Mouse (Mus musculus) right cerebral cortex, postnatal 4 days (tissue): Measurements from ENCODE around the gene Casp9.
A peak's percentile ranks its signal among the peaks of the same experiment; 100 is the strongest.

Source experiments
- DNase-seq: peaks from one replicate; pipeline ENCODE4 v3.0.0-alpha.2; 2022

Casp9 gene

DNA sequence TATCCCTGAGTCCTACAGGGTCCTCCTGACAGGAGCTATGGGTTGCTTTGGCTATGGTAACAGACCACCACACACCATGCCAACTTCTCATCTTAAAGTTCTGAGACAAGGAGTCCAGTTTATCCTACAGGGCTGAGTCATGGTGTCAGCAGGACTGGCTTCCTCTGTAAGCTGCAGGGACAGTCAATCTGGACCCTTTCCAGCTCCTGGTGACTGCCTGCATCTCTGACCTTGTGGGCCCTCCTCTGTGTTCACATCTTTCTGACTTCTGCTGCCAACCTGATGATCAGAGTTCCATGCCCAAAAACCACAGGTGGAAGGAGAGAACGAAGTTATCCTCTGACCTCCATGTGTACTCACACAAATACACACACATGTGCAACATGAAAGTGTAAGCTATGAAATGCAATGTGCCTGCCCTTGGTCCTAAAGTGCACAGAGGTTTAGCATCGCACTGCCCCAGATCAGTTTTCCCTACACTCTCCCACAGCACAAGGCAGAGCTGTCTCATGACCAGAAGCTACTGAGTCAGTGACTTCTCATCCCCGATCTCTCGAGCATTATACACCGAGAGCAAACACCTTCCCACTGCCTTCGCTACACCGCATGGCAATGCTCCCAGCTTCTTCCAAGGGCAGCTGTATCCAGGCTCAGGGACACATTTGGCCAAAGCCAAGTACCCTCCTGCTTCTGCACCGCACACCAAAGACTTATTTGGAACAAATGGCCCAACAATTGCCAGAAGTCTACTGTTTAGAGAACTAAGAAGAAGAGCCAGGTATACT is 12.0 kb upstream of the Casp9 start:
- DNase-seq: no peak

DNA sequence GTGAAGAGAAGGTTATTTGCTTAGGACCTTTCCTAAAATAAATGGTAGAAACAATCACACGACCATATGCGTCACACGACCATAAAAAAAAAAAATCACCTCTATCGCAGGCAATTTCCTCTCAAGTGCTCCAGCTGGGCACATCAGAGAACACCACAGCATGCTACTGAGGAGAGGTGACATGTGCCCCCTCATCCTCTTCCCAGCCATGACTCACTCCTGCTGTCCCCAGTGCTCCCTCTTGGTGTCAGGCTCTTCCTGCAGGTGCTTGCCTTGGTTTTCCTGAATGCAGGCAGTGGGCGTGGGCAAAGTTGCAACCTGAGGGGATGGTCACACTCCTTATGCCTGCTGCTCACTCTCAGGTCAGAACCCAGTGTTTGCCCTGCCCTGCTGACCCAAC is 8.6 kb upstream of the Casp9 start:
- DNase-seq: no peak

DNA sequence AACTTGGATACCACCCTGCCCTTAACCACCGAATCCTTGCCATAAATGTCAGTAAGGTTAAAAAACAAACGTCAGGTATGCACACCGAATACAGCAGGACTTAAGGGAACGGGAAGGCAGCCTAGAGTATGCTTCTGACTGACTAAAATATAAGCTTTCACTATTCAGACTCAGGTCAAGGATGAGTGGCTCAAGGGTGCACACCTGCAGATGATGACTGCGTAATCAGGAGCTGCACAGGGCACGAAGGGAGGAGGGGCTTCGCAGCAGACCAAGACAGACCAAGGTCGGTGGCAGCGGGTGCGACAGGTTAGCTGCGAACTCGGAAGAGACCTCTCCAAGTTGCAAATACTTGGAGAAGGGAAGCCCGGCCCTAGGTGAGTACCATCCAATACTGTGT is 7.3 kb upstream of the Casp9 start:
- no peak for DNase-seq

DNA sequence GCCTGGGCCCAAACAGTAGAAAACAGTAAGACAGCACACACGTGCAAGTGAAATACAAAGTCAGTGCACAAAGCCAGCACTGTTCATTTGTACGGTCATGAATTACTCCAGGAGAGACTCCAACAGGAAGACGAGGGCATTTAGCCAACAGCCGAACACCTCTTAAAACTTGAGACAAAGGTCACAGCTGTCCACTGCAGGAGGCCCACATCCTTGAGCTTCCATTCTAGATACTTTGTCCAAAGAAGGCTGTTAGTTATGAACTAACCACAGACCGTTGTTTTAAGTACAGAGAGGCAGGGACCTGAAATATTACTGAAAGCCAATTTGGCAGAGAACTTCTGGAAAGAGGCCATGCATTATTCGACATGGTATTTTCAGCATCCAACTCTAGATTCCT is 6.4 kb upstream of the Casp9 start:
- DNase-seq: no peak

DNA sequence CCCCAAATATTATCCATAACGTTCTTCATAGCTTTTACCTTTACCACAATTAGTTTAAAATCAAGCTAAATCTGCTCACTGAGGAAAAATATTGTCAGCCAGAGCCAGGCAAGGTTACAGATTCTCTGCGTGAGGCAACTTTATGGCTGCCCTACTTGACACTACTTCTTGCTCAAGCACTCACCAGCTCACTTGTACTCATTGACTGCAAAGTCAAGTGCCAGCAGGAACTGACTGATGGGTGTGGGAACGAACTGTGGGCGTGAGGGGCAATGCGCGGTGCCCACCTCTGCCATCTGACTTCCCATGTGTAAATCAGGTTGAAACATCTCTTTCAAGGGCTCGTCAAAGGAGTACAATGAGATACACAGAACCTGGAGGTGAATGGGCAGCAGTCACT is 6.0 kb upstream of the Casp9 start:
- no peak for DNase-seq

DNA sequence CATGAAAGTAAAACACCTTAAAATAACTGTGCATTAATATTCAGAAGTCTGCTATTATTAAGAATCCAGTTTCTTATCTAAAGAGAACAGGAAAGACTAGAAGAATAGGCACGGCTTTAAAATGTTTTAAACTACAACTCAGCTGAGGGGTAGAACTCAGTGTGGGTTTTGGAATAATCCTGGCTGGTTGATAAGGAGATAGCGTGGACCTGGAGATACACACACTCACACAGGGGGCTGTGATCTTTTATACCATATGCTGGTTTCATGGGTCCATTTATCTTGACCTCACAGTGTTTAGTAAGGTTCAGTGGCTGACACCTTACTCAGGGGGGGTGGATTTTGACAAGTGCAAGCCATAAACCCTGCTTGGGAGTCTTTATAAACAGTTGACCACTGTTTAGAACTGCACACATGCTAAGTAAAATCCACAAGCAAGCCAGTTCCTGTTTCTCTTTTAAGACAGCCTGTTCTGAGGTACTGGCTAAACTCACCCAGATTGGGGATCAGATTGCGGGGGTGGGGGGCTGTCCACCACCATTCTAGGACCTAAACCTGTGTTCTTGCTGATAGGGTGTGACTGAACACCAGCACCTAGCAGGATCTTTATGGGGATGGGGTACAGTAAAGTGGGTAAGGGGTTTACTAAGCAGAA is 3.7 kb upstream of the Casp9 start:
- DNase-seq: no peak

DNA sequence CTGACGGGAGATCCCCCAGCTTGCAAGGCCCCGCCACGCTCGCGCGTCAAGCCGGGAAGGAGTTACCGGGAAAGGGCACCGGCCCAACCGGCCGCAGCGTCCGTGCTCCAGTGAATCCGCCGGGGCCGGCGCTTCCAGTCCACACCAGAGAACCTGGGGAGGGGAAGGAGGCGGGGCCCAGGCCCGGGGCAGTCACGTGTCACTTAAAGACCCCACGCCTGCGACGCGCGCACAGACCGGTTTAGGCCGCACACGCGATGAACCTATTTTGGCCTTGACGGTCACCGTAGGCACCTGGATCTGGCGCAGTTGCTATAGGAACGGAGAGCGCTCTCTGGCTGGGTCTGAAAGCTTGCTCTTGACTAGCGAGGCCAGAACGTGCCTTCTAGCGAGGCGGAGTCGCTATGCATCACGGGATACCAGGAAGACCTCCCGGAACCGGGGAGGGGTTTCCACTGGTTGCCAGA is 2.9 kb upstream of the Casp9 start, which contains the start of gene Dnajc16:
TSS of gene Dnajc16 (minus strand) at position 408 of the 467 bp plus-strand sequence.
- DNase-seq: peak; percentile 92

DNA sequence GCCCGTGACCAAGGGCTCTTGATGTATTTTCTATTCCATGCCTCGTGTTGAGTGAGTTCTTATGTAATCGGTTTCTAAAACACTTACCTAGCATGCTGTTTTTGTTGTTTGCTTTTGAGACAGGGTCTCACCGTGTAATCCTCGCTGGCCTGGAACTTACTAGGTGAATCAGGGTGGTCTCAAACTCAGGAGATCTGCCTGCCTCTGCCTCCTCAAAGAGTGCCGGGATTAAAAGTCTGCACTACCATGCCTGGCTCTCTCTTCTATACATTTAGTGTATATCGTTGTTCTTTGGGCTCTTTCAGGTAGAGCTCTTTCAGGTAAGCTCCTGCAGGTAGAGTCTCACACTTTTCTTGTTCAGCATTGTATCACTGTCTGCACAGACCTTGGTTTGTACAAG is 1.9 kb upstream of the Casp9 start:
- DNase-seq: no peak

DNA sequence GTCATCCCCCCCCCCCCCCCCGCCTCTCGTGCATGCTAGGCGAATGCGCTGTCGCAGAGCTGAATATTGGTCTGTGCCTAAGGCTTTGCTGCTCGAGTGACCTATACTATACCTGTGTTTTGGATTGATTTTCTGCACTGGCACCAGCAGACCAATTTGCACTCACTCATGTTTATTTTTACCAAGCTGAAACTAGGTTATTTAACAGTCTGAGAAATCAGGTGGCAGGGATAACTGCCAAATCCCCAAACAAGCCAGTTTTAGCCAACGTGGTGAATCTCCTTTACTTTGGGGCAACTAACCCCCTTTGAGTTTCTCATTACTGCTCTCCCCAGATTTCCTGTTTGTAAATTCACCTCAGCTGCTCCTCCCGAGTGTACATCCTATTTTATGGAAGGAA is 1.5 kb upstream of the Casp9 start:
- no peak for DNase-seq

DNA sequence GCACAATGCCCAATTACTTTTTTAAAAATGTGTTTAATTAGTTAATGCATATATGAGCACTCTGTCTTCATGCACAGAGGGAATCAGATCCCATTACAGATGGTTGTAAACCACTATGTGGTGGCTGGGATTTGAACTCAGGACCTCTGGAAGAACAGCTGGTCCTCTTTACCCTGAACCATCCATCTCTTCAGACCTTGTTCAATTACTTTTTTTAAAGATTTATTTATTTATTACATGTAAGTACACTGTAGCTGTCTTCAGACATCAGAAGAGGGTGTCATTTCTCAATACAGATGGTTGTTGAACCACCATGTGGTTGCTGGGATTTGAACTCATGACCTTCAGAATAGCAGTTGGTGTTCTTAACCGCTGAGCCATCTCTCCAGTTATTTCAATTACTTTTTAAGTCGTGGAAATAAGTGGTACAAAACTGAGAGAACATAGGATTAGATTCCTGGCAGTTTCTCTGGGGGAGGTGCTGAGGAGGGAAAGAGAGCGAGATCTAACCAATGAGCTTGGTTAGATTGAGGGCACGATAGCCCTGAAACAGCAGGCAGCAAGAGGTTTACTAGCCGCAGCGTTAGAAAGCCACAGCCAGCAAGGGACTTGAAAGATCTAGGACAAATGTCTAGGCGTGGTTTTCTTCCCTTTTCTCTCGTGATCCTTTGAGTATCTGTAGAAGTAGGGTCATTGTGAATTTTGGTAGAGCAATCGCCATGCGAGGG is 694 bp upstream of the Casp9 start:
- no peak for DNase-seq

DNA sequence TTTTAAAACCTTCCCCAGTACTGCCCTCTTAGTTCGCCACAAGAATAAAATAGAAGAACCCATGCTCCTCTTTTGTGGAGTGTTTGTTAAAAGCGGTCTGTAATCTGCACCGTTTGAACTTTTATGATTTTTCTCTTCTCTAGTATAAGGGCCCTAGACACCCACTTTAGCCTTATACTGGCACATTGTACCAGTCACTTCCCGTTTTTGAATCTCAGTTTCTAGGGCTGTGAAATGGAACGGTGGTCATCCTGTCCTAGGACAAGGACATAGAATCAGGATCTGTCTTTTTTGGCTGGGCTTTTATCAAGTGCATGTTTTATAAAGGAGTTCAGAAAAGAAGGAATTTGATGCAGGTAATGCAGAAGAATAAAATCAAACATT is 732 bp downstream of the Casp9 start:
- DNase-seq: no peak

DNA sequence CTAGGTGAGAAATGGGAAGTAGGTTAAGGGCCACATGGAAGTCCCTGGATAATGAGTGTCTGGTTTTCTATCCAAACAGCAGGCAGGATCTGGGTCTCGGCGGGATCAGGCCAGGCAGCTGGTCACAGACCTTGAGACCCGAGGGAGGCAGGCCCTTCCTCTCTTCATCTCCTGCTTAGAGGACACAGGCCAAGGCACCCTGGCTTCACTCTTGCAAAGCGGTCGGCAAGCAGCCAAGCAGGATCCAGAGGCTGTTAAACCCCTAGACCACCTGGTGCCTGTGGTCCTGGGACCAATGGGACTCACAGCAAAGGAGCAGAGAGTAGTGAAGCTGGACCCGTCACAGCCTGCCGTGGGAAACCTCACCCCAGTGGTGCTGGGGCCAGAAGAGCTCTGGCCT is 2.9 kb downstream of the Casp9 start:
- no peak for DNase-seq

DNA sequence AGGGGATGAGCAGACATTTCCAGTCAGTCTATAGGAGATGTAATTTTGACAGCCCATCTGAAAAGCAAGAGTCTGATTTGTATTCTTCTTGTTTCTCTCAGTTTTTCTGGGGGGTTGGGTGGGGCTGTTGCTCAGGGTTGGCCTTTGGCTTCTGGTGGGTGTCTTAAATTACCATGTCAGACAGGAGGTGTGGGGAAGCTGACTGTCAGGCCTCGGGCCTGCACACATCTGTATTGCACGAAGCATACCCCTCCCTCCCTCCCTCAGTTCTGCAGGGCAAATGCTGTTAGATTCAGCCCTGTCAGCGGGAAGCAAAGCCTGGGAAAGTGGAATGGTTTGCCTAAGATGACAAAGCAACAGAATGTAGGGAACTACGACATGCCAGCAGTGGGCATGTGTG is 3.5 kb downstream of the Casp9 start:
- DNase-seq: no peak

DNA sequence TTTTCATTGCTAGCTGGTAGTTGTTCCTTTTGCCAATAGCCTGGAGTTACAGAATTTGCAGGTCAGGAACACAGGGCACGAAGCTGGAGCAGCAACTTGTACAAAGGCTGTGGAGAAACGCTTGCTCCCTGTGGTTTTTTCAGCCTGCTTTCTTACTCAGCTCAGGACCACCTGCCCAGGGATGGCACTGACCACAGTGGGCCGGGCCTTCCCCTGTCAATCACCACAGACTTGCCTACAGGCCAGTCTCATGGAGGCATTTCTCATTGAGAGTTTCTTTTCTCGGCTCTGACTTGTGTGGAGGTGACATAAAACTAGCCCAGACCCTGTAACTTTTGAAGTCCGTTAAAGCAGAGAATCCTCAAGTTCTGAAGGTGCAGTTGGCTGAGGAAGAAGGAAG is 4.1 kb downstream of the Casp9 start:
- no peak for DNase-seq

DNA sequence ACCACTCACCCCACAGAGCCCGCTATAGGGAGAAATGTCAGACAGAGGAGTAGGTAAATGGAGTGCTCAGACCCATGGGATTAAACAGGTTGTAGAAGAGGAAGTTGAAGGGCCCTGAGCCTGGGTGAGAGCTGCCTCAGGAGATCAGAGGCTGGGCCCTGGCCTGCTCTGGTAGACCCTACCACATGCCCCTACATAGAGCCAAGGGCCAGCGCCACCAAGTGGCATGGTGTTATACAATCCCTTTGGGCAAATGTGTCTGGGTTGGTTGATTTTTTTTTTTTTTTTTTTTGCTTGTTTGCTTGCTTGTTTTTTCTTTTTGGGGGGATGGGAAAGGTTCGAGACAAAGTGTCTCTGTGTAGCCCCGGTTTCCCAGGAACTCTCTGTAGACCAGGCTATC is 10.7 kb downstream of the Casp9 start:
- no peak for DNase-seq

DNA sequence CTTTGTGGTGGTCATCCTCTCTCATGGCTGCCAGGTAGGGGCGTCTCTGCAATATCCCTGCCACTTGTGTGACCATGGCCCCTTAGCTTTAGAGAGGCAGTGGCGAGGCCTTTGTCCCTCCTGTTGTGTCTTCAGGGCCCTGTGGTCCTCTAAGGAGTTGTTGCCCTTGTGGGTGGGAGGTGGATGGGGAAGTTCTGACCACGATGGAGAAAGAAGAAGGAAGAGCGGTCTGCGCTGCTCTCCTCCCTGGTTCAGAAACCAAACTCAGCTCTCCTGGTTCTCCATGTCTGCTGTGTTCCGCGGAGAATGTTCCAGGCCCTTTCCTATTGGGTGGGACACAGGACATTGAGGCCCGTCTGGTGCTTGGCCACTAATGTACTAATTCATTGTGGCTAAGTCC is 12.5 kb downstream of the Casp9 start:
- DNase-seq: no peak

DNA sequence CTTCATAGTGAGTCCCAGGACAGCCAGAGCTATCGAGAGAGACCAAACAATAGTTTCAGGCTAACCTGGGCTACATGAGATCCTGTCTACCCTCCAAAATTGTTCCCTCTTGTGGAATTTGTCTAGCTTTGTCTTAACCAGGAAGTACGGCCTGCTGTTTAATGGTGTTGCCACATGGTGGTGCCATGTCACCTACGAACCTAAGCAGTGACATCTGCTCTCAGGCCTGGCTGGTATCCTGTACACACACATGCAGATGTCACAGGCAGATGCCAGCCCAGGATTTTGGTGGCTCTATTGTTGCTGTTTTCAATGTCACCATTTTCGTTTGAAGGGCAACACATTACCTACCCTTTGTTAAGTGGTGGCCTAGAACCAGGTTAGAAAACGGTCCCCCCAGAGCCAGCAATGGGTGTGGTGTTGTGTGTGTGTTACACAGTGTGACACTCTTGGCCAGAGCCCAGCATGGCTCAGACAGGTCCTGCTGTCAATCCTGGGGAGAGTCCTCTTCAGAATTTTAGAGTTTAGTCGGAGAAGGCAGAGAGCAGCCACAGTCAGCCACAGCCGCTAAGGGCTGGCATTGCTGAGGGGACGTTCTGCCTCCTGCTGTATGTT is 16.5 kb downstream of the Casp9 start:
- no peak for DNase-seq

DNA sequence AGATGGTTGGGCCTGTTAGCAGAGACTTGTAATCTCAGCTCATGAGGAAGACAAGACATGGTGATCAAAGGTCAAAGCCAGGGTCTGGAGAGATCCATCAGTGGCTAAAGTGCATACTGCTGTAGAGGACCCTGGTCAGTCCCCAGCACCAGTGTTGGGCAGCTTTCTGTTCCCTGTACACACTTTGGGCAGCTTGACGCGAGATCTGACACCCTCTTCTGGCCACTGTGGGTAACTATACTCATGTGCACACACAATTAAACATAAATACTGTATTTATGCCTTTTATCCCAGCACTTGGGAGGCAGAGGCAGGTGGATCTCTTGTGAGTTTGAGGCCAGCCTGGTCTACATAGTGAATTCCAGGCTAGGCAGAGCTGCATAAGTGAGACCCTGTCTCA is 17.6 kb downstream of the Casp9 start:
- no peak for DNase-seq

DNA sequence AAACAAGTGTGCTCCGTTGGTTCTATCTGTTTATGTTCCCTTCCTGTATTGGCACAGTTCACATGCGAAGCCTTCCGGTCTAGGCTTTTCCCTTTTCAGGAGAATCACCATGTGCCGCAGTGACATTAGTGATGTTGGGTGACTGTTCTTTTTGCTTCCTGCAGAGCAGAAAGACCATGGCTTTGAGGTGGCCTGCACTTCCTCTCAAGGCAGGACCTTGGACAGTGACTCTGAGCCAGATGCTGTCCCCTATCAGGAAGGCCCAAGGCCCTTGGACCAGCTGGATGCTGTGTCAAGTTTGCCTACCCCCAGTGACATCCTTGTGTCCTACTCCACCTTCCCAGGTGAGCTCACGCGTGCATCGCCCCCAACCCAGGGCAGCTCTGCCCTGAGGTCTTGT is 18.0 kb downstream of the Casp9 start:
- no peak for DNase-seq

DNA sequence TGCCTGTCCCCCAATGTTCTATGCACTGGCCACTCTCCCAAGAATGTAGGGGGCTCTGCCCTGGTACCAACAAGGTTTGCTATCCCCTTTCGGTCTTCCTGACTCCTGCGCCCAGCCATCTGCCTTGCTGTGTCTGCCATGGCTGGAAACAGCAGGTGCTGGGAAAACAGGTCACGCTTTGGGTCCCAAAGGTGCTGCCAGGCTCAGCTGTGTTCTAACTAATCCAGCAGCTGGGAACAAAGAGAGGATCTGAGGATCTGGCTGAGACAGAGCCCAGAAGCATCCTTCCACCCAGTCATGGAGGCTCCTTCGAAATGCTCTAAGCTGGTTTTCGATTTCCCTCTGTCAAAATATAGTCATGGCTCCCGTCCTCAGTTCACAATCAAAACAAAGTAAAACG is 22.9 kb downstream of the Casp9 start:
- no peak for DNase-seq

DNA sequence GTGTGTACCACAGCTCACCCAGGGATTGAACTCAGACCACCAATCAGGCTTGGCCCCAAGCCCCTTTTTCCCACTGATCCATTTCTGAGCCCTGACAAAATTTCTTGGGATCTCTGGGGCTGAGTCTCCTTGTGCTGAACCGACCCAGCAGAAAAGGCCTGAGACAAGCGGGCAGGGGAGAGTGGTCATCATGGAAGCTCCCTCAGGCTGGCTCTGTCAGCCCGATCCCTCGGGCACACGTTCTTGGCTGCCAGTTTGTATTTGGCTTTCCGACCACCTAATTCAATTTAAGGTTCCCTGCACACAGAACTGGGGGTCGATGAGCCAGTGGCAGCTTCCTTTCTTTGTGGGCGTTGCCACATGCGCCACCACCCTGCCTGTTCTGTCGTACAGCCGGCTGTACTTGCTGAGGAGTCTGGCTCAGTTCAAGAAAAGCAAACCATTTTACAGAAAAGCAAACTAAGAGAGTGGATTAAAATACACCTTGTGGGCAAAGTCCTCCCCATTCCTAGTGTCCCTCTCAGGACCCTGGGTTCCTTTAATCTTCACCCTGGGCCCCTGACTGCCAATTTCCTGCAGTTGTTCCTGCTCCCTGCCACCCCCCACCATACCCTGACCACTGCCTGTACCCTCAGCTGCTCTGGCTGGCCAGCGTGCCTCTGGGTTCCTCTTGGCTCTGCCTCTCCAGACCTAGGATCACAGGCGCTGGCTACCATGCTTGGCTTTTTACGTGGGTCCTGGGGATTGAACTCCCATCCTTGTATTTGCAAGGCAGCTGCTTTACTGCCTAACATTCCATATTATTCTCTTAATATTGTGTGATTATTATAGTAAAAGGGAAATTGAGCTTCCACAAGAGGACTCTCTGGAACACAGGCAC is 23.6 kb downstream of the Casp9 start:
- no peak for DNase-seq

DNA sequence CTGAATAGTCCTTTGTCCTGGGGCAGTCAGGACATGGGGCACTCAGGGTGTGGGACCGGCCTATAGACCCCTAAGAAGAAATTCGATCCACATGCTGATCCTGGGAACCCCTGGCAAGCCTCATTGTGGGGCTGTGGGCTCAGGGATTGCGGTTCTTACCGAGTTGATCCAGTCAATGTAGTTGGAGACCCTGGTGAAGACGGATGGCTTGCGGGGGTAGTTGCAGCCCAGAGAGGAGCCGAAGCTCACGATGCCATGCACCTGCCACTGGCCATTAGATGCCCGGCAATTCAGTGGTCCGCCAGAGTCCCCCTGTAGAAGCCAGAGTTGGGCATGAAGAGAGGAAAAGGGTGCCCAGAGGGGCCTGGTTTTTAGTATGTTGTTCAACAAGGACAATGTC is 24.3 kb downstream of the Casp9 start:
- DNase-seq: no peak

DNA sequence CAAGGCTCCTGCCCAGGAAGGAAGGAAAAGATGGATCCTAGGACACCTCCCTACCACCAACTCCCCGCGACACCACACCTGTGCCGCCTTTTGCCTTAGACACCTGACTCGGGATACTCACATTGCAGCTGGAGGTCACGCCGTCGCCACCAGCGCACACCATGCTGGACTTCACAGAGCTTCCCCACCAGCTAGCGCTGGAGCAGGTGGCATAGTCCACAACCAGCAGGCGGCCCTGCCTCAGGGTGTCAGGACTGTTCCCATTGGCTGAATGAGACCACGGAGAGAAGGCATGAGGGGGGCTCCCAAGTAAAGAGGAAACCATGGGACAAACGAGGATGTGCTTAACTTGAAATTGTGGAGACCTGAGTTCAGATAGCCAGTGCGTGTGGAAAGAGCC is 25.4 kb downstream of the Casp9 start:
- DNase-seq: no peak
